Mouse (Mus musculus) heart, adult 2 months (tissue): ENCODE measurements at regions not wholly inside any gene's neighbourhood (a gene's known extent, or its start where the extent isn't known, plus 50 kb on each side); places are given as distances from the start of the nearest gene placed in this dataset.

Experiments
- DNase-seq, 2 experiments: peaks; one replicate each; pipeline ENCODE4 v3.0.0; 2021
- H3K27ac ChIP-seq: fragments of 200-600 bp; 2 replicates; pipeline ENCODE4 v1.8.1; 2022
- H3K27me3 ChIP-seq: fragments of 200-500 bp; 2 replicates; pipeline ENCODE4 v1.6.1; 2012; ENCODE audit warnings: mild to moderate bottlenecking, low read length, inconsistent platforms, mixed read lengths; ENCODE audit not compliant: control insufficient read depth, insufficient read depth
- H3K36me3 ChIP-seq: fragments of 200-500 bp; 2 replicates; pipeline ENCODE4 v1.6.1; 2012; ENCODE audit warnings: low read length, inconsistent platforms; ENCODE audit not compliant: control insufficient read depth, insufficient read depth
- H3K4me1 ChIP-seq: fragments of 200-500 bp; 2 replicates; pipeline ENCODE4 v1.6.1; 2011; ENCODE audit warnings: low read length; ENCODE audit not compliant: control insufficient read depth, insufficient read depth
- H3K4me3 ChIP-seq: fragments of 200-600 bp; 2 replicates; pipeline ENCODE4 v1.8.1; 2022
- H3K79me2 ChIP-seq: fragments of 200-500 bp; replicated peaks from 2 replicates; pipeline ENCODE4 v1.6.1; 2012; ENCODE audit warnings: mild to moderate bottlenecking, inconsistent platforms, low read length, moderate library complexity, mixed read lengths; ENCODE audit not compliant: control insufficient read depth, insufficient read depth
- H3K9ac ChIP-seq: fragments of 200-500 bp; 2 replicates; pipeline ENCODE4 v1.6.1; 2012; ENCODE audit warnings: low read depth, mild to moderate bottlenecking, control low read depth, inconsistent platforms, low read length, mixed read lengths
- CTCF ChIP-seq: fragments of 200-600 bp; IDR thresholded peaks from 2 replicates; pipeline ENCODE4 v1.8.1; 2022; ENCODE audit warnings: antibody characterized with exemption, mild to moderate bottlenecking, moderate library complexity
- EP300 ChIP-seq: fragments of 200-500 bp; IDR thresholded peaks from 2 replicates; pipeline ENCODE4 v1.6.1; 2011; ENCODE audit warnings: low read depth, low read length, control low read depth; ENCODE audit not compliant: insufficient read depth
- POLR2A ChIP-seq: fragments of 200-500 bp; IDR thresholded peaks from 2 replicates; pipeline ENCODE4 v1.6.1; 2011; ENCODE audit warnings: mild to moderate bottlenecking, low read depth, low read length, control low read depth; ENCODE audit not compliant: insufficient read depth
- WGBS: fragments of 180-500 bp; shearing (Covaris S2); methylation state at CpG from one replicate; pipeline ENCODE4 v1.1.7; 2018; 5-methylcytosine and 5-hydroxymethylcytosine counted together
- intact Hi-C: fragments of 180-260 bp; cut with DNase I; formaldehyde crosslinking; loops from one replicate; pipeline ENCODE4 v1.15.1; 2025

GRCm38 (mm10) chr6:31123342-31123990 is 164.6 kb upstream of the Klf14 start:
- Histone ChIP-seq H3K79me2 (peaks cover 10% of the 10 kb centered on the region; the same call in 1 of the 2 replicates), H3K36me3 (peaks cover 26% of the 10 kb centered on the region), H3K27ac (no peak overlapping the region), H3K4me3 (no peak overlapping the region), H3K27me3 (no peaks in the 10 kb centered on the region), H3K4me1 (peaks cover 45% of the 10 kb centered on the region), H3K9ac (no peak overlapping the region)
- DNase-seq = peak in 1 of 2 experiments; percentile 22
- intact Hi-C loops = no loop called here
- TF ChIP-seq EP300 (no peak), CTCF (no peak), POLR2A (no peak)
- WGBS = 81% methylated on average over 4 of the region's 4 CpGs

- intact Hi-C loops = no loop called here
- Histone ChIP-seq H3K79me2 (peaks cover 10% of the 10 kb centered on the region; the same call in 1 of the 2 replicates), H3K27ac (no peak overlapping the region; the same call in 1 of the 2 replicates), H3K4me3 (no peak overlapping the region), H3K36me3 (peaks cover 26% of the 10 kb centered on the region), H3K27me3 (no peaks in the 10 kb centered on the region), H3K9ac (no peak overlapping the region), H3K4me1 (peaks cover 45% of the 10 kb centered on the region)
- TF ChIP-seq EP300 = 0 out of 2 replicates have a peak, but pooled peaks have one; percentile 46
- no peak for TF ChIP-seq CTCF
- DNase-seq = peak in 1 of 2 experiments; percentile 23
- 43% methylated on average over 6 of the region's 6 CpGs for WGBS
Measured at GRCm38 (mm10) chr6:31124076-31124475, 165.2 kb upstream of the Klf14 start.

GRCm38 (mm10) chr6:31124872-31125271 is 166.0 kb upstream of the Klf14 start:
- TF ChIP-seq POLR2A = no peak
- no peak for TF ChIP-seq CTCF
- no peak for TF ChIP-seq EP300
- intact Hi-C loops = loop anchor here (5.0 kb wide), 1 partner anchor 48 kb away; no protein-coding TSS in a partner anchor
- Histone ChIP-seq H3K36me3 (peaks cover 26% of the 10 kb centered on the region), H3K79me2 (peaks cover 10% of the 10 kb centered on the region), H3K9ac (no peak overlapping the region), H3K4me3 (no peak overlapping the region), H3K27ac (peak overlapping the region; percentile 66), H3K27me3 (no peaks in the 10 kb centered on the region), H3K4me1 (peaks cover 44% of the 10 kb centered on the region)
- 88% methylated on average over 4 of the region's 4 CpGs for WGBS
- DNase-seq = peak in 1 of 2 experiments; percentile 12

- WGBS = 52% methylated on average over 19 of the region's 19 CpGs
- intact Hi-C loops = loop anchor here (5.0 kb wide), 1 partner anchor 48 kb away; no protein-coding TSS in a partner anchor
- peaks cover 12% of the 10 kb centered on the region for H3K79me2 ChIP-seq
- TF ChIP-seq EP300 (no peak), CTCF (peak; percentile 67)
- peaks cover 23% of the 10 kb centered on the region for H3K36me3 ChIP-seq
- H3K27ac ChIP-seq = peak overlapping the region; percentile 66
- H3K4me3 ChIP-seq = peak overlapping the region; percentile 28
- no peak overlapping the region for H3K9ac ChIP-seq
- no peaks in the 10 kb centered on the region for H3K27me3 ChIP-seq
- H3K4me1 ChIP-seq = peaks cover 42% of the 10 kb centered on the region
- peak in 1 of 2 experiments; percentile 36 for DNase-seq
Measured at GRCm38 (mm10) chr6:31125328-31126118, 166.6 kb upstream of the Klf14 start.

DNA sequence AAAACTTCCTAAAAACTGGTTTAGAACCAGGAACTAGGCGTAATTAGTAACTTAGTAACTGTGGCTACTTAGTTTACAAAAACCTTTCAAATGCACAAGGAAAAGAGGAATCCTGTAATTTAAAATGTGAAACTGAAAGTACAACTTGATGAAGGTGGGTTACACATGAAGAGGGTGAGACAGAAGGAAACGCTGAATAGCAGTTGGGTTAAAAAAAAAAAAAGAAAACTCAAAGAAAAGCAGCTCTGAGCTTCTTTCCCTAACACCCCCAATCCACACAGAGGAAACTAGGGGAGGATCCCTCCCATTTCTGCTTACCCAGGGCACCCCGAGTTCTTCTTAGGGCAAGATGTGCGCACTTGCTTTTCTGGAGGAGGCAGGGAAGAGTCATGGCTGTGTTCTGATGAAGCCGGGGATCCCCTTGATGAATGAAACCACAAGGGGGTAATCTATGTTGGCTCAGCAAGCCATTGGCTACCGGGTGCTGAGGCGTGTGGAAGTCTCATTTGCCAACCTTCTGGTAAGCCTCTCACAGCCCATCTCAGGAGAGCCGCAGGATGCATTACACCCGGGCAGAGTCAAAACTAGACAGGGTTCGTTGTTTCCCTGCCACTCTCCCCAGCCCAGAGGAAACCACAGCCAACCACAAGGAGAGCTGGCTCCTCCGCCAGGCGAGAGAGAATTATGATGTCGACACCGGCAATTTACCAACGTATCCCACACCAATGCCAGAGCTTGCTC is 167.4 kb upstream of the Klf14 start:
- intact Hi-C loops = loop anchor here (5.0 kb wide), 1 partner anchor 49 kb away; no protein-coding TSS in a partner anchor
- Histone ChIP-seq H3K4me3 (peak overlapping the region; percentile 28), H3K4me1 (peaks cover 38% of the 10 kb centered on the region), H3K9ac (0 out of 2 replicates have a peak overlapping the region, but pooled peaks have one; percentile 14), H3K27me3 (no peaks in the 10 kb centered on the region), H3K79me2 (peaks cover 14% of the 10 kb centered on the region), H3K36me3 (peaks cover 18% of the 10 kb centered on the region), H3K27ac (peak overlapping the region; percentile 66)
- WGBS = 61% methylated on average over 15 of the region's 15 CpGs
- peak; percentile 45 to 52 for DNase-seq
- TF ChIP-seq POLR2A (no peak), CTCF (no peak), EP300 (no peak)
